Mouse (Mus musculus) liver, embryonic 11.5 days (tissue): ENCODE results near the gene Mecr. TPM values are rescaled to one million over a fixed set of nuclear protein-coding genes. Genes with fewer than 3 reads are reported as not detected.
A peak's percentile ranks its signal among the peaks of the same experiment; 100 is the strongest.

Source experiments
- ATAC-seq: fragments of 200-750 bp; cut with Nextera tagmentation; replicated peaks from 2 replicates; pipeline ENCODE4 v1.8.0; 2017; ENCODE audit warnings: moderate number of reproducible peaks, mild to moderate bottlenecking, moderate TSS enrichment, moderate library complexity; ENCODE audit not compliant: low FRiP score
- DNase-seq: peaks from one replicate; pipeline ENCODE4 v3.0.0-alpha.2; 2017; ENCODE audit warnings: low spot score
- H3K27ac ChIP-seq: fragments of 300-500 bp; sonication (generic); 2 replicates; pipeline ENCODE4 v1.5.1; 2014; ENCODE audit warnings: mild to moderate bottlenecking, low read depth, low read length, control low read depth
- H3K27me3 ChIP-seq: fragments of 300-500 bp; sonication (generic); replicated peaks from 2 replicates; pipeline ENCODE4 v1.6.1; 2014; ENCODE audit warnings: low read length, mixed read lengths; ENCODE audit not compliant: control insufficient read depth, insufficient read depth
- H3K36me3 ChIP-seq: fragments of 300-500 bp; sonication (generic); 2 replicates; pipeline ENCODE4 v1.6.1; 2014; ENCODE audit warnings: mild to moderate bottlenecking, low read length, moderate library complexity, mixed read lengths; ENCODE audit not compliant: control insufficient read depth, insufficient read depth
- H3K4me1 ChIP-seq: fragments of 300-500 bp; sonication (generic); replicated peaks from 2 replicates; pipeline ENCODE4 v1.6.1; 2014; ENCODE audit warnings: low read length, mixed read lengths; ENCODE audit not compliant: control insufficient read depth, insufficient read depth
- H3K4me2 ChIP-seq: fragments of 300-500 bp; sonication (generic); 2 replicates; pipeline ENCODE4 v1.6.1; 2014; ENCODE audit warnings: mild to moderate bottlenecking, control low read depth, moderate library complexity
- H3K4me3 ChIP-seq: fragments of 300-500 bp; sonication (generic); 2 replicates; pipeline ENCODE4 v1.5.1; 2014; ENCODE audit warnings: low read depth, low read length, control low read depth
- H3K9ac ChIP-seq: fragments of 300-500 bp; sonication (generic); 2 replicates; pipeline ENCODE4 v1.6.1; 2014; ENCODE audit warnings: low read depth, low read length, control low read depth
- H3K9me3 ChIP-seq: fragments of 300-500 bp; sonication (generic); 2 replicates; pipeline ENCODE4 v1.6.1; 2016; ENCODE audit warnings: low read length, inconsistent platforms, mixed read lengths; ENCODE audit not compliant: control insufficient read depth
- WGBS: fragments of 180-500 bp; shearing (Covaris S2); extraction: QIAGEN DNeasy Blood & Tissue Kit; methylation state at CpG from one replicate; pipeline ENCODE4 v1.1.7; 2014; 5-methylcytosine and 5-hydroxymethylcytosine counted together
- polyA plus RNA-seq: library from polyadenylated mRNA; unstranded; fragments of >200 nt; fragmentation: Nextera tagmentation; extraction: Ambion mirVana; gene quantifications from 2 replicates; pipeline ENCODE4 v1.2.1, GENCODE M21; 2014

Mecr gene
- polyA plus RNA-seq, 1 experiment from 2014 or later, result 64.4 TPM

DNA sequence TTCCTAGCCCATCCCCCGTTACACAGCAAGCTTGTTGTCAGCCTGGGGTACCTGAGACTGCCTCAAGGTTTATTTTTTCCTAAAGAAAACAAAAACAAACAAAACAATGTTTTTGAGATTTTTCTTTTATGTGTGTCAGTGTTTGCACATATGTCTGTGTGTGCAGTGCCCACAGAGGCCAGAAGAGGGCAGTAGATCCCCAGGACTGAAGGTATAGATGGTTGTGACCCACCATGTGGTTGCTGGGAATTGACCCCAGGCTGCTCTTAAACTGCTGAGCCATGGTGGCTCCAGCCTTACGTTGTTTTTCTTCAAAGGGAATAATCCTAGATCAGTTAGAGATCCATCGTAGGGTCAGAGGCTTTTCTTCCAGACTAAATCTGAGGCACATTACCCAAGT is 64.6 kb downstream of the Mecr start:
- Histone ChIP-seq H3K4me2 (no peak overlapping the region), H3K27me3 (peaks cover 13% of the 10 kb centered on the region), H3K36me3 (peaks cover 3% of the 10 kb centered on the region; the same call in 1 of the 2 replicates), H3K27ac (no peak overlapping the region), H3K4me3 (no peak overlapping the region), H3K9ac (no peak overlapping the region), H3K4me1 (peaks cover 10% of the 10 kb centered on the region), H3K9me3 (no peaks in the 10 kb centered on the region)
- 92% methylated on average over 3 of the region's 3 CpGs for WGBS
- no peak for ATAC-seq
- DNase-seq, result no peak

DNA sequence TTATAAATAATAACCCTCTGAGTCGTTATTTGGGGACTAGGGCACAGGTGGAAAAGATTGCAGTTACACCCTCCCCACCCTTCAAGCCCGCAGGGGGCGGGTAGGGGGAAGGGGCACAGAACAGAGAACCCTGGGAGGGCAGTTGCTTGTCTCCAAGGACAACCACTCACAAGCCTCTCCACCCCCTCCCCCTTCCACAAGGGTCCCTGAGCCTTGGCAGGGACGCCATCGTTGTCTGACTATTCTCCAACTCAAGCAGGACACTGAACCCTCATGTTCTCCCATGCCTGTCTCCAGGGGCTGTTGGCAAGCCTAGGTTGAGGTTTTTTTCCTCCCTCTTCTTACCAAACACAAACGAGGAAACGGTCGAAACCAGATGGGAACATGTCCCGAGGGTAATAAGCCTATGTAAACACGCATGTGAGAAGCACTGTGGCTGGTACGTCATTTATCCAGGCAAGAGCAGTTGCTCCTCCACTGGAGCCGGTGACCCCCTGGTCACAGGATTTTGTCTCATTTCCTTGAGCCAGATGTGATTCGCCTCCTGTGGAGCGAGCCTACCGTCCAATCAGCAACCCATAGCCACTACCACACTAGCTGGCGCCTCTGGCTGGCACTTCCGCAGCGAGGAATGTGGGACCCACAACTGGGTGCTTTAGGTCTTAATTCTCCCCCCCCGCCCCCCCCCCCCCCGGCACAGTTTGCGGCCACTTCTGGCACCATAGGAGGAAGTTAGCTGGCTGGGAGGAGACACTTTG is 67.1 kb downstream of the Mecr start:
- H3K36me3 ChIP-seq, result no peaks in the 10 kb centered on the region
- peak overlapping the region; percentile 48 for H3K4me2 ChIP-seq
- H3K9ac ChIP-seq, result no peak overlapping the region
- H3K9me3 ChIP-seq, result no peaks in the 10 kb centered on the region
- 16% methylated on average over 20 of the region's 21 CpGs for WGBS
- no peak overlapping the region for H3K27ac ChIP-seq
- no peak for DNase-seq
- H3K27me3 ChIP-seq, result peaks cover 38% of the 10 kb centered on the region
- H3K4me1 ChIP-seq, result peaks cover 13% of the 10 kb centered on the region
- H3K4me3 ChIP-seq, result no peak overlapping the region
- no peak for ATAC-seq

DNA sequence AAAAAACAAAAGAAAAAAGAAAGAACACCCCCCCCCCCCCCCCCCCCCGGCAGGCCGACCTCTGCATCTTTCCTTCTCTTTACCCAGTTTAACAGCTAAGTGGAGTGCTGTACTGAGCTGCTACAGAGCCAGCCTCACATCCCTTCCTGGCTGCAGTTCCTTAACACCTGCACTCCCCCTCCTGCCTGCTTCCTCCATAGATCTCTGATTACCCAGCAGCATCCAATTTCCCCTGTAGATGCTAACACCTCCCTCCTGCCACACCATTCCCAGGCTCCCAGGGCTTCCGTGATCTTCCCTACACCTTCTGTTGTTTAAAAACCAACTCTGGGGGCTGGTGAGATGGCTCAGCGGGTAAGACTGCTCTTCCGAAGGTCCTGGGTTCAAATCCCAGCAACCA is 68.3 kb downstream of the Mecr start:
- ATAC-seq (no peak), DNase-seq (no peak)
- Histone ChIP-seq H3K27me3 (peaks cover 49% of the 10 kb centered on the region), H3K27ac (no peak overlapping the region), H3K9ac (no peak overlapping the region), H3K9me3 (no peaks in the 10 kb centered on the region), H3K4me1 (peaks cover 15% of the 10 kb centered on the region), H3K36me3 (no peaks in the 10 kb centered on the region), H3K4me2 (no peak overlapping the region), H3K4me3 (no peak overlapping the region)
- 52% methylated on average over 3 of the region's 5 CpGs for WGBS

DNA sequence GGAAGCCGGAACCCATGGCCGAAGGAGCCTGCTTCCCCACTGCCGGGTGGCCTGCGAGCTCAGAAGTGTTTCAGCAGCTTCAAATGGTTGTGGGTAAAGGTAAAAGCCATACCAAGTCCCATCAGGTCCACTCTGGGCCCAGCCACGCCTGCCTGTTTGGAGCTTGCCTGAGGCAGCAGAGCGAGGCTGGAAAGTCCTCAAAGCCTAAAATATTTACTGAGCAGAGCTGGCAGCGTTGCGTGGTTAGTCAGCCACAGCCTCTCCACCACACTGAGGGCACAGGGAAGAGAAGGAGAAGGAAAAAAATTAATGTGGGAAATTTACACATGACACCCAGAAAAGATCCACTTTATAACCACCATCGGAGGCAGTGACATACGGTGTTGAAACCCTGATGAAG is 70.3 kb downstream of the Mecr start:
- DNase-seq, result no peak
- no peak for ATAC-seq
- H3K27me3 ChIP-seq, result peaks cover 67% of the 10 kb centered on the region
- no peak overlapping the region for H3K4me2 ChIP-seq
- no peaks in the 10 kb centered on the region for H3K9me3 ChIP-seq
- 48% methylated on average over 10 of the region's 10 CpGs for WGBS
- no peaks in the 10 kb centered on the region for H3K36me3 ChIP-seq
- H3K4me1 ChIP-seq, result peaks cover 19% of the 10 kb centered on the region
- no peak overlapping the region for H3K9ac ChIP-seq
- no peak overlapping the region for H3K4me3 ChIP-seq
- no peak overlapping the region for H3K27ac ChIP-seq

DNA sequence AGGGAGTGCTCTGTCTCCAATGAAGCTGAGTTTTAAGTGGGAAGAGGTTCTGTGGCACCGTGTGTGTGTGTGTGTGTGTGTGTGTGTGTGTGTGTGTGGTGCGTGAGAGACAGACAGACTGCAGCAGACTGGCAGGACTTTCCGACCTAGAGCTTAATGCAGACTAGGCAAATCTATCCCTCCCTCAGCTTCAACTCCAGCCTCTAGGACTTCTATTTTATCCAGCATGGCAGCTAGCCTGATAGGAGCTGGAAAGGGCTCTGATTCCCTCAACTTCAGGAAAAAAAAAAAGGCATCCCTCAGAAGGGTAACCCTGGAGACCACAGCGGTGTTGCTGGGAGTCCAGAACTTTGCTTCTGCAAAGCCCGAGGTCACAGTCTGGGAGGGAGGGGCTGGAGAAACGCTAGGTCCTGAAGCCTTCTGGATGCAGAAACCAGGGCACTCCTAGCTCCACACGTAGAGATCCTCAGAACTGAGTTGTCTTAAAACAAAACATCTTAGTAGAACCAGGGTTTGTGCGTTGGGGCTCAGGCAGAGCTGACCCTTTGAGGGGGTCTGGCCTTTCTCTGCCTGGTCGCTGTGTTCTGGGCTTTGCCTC is 70.9 kb downstream of the Mecr start:
- ATAC-seq (no peak), DNase-seq (no peak)
- Histone ChIP-seq H3K36me3 (no peaks in the 10 kb centered on the region), H3K9me3 (no peaks in the 10 kb centered on the region), H3K27ac (no peak overlapping the region), H3K9ac (no peak overlapping the region), H3K27me3 (peaks cover 73% of the 10 kb centered on the region), H3K4me2 (no peak overlapping the region), H3K4me3 (no peak overlapping the region), H3K4me1 (peaks cover 25% of the 10 kb centered on the region)
- WGBS, result 13% methylated on average over 9 of the region's 9 CpGs

GRCm38 (mm10) chr4:131914891-131915469 is 71.7 kb downstream of the Mecr start:
- H3K4me1 ChIP-seq, result peaks cover 34% of the 10 kb centered on the region
- WGBS, result 4% methylated on average over 31 of the region's 31 CpGs
- H3K9me3 ChIP-seq, result no peaks in the 10 kb centered on the region
- H3K4me2 ChIP-seq, result peak overlapping the region; percentile 55
- ATAC-seq (no peak), DNase-seq (no peak)
- H3K9ac ChIP-seq, result peak overlapping the region; percentile 26; the same call in 1 of the 2 replicates
- no peak overlapping the region for H3K27ac ChIP-seq
- H3K36me3 ChIP-seq, result no peaks in the 10 kb centered on the region
- H3K27me3 ChIP-seq, result peaks cover 82% of the 10 kb centered on the region
- peak overlapping the region; percentile 31; the same call in 1 of the 2 replicates for H3K4me3 ChIP-seq

- H3K4me3 ChIP-seq, result no peak overlapping the region
- no peaks in the 10 kb centered on the region for H3K36me3 ChIP-seq
- peaks cover 34% of the 10 kb centered on the region for H3K4me1 ChIP-seq
- ATAC-seq (peak; percentile 8; the same call in 1 of the 2 replicates), DNase-seq (no peak)
- peaks cover 91% of the 10 kb centered on the region for H3K27me3 ChIP-seq
- H3K27ac ChIP-seq, result no peak overlapping the region
- WGBS, result 30% methylated on average over 13 of the region's 13 CpGs
- H3K9me3 ChIP-seq, result no peaks in the 10 kb centered on the region
- no peak overlapping the region for H3K9ac ChIP-seq
- H3K4me2 ChIP-seq, result peak overlapping the region; percentile 11
These were observed 72.6 kb downstream of the Mecr start for GRCm38 (mm10) chr4:131915821-131916328.

GRCm38 (mm10) chr4:131916425-131916824 is 73.2 kb downstream of the Mecr start:
- Histone ChIP-seq H3K4me3 (peak overlapping the region; percentile 19; the same call in 1 of the 2 replicates), H3K4me1 (peaks cover 37% of the 10 kb centered on the region), H3K9me3 (no peaks in the 10 kb centered on the region), H3K27me3 (peaks cover 96% of the 10 kb centered on the region), H3K9ac (no peak overlapping the region), H3K4me2 (peak overlapping the region; percentile 11), H3K27ac (no peak overlapping the region), H3K36me3 (no peaks in the 10 kb centered on the region)
- ATAC-seq (peak; percentile 48; the same call in 1 of the 2 replicates), DNase-seq (peak; percentile 86)
- 5% methylated on average over 15 of the region's 15 CpGs for WGBS
